Mouse (Mus musculus) spleen, adult 12 weeks (tissue): Measurements from ENCODE around the gene Atp6v1b1.

Source experiments
- DNase-seq: peaks from one replicate; pipeline ENCODE4 v3.0.0; 2022; ENCODE audit warnings: low spot score

Atp6v1b1 gene

DNA sequence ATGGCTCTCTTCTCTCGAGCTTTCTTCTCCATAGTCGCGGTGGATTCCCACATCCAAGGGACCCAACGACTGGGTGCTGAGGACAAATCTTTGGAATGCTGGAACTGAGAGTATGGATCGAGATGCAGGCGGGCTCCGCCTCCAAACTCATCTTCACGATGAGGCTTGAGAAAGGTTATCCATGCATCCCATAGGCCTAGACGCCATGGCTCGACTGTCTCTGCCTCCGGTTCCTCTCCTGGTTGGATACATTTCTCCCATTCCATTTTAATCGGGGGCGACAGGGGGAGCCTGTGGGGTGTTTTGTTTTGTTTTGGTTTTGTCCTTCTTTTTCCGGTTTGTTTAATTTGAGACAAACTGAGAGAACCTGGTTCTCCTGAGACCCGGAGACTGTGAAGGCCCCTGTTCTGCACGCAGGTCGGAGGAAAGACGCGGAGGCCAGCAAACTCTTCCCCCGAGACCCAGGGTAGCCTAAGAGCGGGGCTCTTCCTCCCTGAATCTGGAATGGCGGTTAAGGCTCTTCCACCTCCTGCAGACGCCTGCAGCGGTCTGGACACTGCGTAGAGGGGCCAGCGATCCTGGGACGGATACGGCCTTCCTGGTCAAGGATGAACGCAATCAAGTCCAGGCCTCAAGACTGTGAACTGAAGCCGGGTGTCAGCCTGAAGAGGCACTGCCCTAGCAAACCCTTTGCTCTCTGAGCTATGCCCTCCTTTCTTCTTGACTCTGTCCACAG lies 27.2 kb upstream of the Atp6v1b1 start:
- no peak for DNase-seq

DNA sequence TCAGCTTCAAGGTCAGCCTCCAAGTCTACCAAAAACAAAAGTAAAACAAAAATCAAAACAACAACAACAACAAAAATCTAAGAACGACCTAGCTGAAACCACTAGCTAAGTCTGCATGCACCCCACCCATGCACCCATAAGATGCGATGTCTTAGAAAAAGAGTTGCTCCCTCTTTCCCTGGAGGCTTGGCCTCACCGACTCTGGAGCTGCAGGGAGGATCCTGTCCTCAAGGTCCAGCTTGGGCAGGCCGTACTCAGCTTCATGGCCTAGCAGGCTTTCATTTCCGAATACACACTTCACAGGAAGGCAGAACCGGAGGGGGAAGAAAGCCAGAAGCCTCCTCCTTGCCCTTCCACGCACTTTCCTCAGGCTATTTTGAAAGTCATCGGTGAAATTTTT lies 25.8 kb upstream of the Atp6v1b1 start:
- DNase-seq = no peak

- DNase-seq = no peak
These were observed 20.3 kb upstream of the Atp6v1b1 start for GRCm38 (mm10) chr6:83722526-83722925.

DNA sequence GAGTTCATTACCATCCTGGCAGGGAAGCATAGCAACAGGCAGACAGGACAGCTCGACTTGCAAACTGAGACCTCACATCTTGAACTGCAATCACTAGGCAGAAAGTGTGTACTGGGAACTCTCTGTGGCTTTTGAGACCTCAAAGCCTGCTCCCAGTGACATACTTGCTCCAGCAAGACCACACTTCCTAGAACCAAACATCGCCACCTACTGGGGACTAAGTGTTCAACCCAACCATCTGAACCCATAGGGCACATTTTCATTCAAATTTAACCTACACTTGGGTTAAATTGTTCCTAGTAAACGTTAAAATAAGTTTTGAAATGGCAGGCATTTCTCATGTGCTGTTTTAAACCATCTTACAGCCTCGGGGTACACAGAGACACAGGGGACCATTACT lies 15.6 kb upstream of the Atp6v1b1 start:
- DNase-seq = no peak

DNA sequence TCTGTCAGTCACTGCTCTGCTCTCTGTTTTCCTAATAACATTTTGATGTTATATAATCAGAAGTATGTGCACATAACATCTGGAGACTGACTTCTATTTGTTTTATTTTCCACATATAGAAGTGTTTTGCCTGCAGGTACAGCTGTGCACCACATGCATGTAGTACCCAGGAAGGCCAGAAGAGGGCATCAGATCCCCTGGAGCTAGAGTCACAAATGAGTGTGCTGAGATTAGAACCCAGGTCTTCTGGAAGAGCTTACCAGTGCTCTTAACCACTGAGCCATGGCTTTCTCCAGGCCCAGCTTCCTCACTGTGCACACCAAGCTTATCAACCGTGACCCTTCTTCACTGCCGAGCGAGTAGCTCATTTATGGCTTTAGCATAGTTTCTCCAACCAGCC lies 14.3 kb upstream of the Atp6v1b1 start:
- peak; percentile 16 for DNase-seq

GRCm38 (mm10) chr6:83729350-83729970 lies 13.3 kb upstream of the Atp6v1b1 start:
- DNase-seq = no peak

DNA sequence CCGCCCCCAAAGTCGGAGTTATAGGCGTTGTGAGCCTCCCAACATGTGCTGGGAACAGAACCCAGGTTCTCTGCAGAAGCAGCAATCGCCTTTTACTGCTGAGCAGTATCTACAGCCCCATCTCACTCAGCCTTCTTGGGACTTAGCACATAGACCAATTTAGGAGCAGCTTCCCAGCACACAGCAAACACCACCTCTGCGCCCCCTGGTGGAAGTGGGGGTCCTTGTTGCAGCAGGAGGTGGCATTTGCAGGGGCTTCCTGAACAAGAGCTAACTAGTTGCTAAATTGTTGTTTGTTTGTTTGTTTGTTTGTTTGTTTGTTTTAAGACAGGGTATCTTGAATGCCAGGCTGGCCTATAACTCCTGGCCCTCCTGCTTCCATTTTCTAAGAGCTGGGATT lies 11.7 kb upstream of the Atp6v1b1 start:
- DNase-seq = peak; percentile 33

DNA sequence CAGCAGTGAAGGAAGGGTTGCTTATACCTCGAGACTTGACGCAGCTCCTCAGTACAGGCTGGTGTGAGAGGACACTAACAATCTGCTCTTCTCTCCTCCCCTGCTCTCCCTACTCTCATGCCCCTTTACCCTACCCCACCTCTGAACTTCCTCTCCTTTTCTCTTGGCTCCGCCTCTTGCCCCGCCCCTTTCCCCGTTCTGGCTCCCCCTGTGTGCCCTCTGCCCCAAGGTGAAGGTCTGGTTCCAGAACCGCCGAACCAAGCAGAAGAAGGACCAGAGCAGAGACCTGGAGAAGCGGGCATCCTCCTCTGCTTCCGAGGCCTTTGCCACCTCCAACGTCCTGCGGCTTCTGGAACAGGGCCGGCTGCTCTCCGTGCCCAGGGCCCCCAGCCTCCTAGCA lies 5.5 kb upstream of the Atp6v1b1 start:
- DNase-seq = no peak

DNA sequence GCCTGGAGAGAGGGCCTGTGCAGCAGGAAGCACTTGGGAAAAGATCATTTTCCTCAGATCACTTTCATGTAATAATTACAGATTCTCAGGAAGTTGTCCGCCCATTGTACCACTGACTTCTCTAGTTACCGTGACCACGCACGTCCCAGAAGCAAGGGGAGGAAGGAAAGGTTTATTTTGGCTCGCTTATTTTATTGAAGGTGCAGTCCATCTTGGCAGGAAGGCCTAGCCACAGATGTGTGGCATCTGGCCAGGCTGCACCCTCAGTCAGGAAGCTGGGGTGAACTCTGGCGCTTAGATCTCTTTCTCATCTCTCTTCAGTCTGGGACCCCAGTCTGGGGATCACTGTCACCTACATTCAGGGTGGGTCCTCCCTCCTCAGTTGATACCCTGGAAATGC lies 4.2 kb upstream of the Atp6v1b1 start:
- no peak for DNase-seq

DNA sequence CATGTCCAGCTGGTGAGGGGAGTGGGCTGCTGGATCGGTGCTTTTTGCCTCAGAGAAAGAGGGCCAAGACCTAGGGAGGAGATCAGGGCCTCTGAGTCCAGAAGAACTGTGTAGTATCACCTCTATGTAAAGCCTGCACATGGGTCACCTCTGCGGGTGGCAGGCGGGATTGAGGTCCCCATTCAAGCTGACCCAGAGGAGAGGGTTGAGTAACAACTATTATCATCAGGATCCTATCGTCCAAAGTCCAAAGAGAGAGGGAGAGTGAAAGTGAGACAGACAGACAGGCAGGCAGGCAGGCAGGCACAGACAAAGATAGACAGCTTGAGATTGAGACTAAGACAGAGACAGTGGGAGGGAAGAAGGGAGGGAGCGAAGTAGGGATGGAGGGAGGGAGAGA lies 422 bp downstream of the Atp6v1b1 start:
- DNase-seq = no peak

GRCm38 (mm10) chr6:83744126-83744525 lies 1.3 kb downstream of the Atp6v1b1 start:
- DNase-seq = no peak

DNA sequence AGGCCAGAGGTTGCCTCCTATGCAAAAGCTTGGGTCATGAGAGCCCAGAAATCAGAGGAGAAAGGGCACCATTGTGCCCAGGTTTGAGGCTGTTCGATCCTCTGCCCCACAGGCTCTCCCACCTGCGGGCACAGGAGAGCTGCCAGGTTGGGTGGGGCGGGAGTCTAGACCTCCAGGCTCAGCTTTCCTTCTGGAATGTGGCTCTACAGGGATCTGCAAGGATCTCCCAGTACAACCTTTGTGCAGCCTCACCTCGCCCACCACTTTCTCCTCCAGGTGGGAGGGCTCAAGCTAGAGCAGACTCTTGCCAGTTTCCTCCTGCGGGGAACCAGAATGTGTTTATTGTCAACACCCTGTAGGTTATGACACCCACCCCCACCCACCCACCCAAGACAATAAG lies 1.8 kb downstream of the Atp6v1b1 start:
- no peak for DNase-seq

- no peak for DNase-seq
These were observed 2.7 kb downstream of the Atp6v1b1 start for GRCm38 (mm10) chr6:83745466-83745865.

GRCm38 (mm10) chr6:83749286-83749685 lies 6.5 kb downstream of the Atp6v1b1 start:
- DNase-seq = no peak

DNA sequence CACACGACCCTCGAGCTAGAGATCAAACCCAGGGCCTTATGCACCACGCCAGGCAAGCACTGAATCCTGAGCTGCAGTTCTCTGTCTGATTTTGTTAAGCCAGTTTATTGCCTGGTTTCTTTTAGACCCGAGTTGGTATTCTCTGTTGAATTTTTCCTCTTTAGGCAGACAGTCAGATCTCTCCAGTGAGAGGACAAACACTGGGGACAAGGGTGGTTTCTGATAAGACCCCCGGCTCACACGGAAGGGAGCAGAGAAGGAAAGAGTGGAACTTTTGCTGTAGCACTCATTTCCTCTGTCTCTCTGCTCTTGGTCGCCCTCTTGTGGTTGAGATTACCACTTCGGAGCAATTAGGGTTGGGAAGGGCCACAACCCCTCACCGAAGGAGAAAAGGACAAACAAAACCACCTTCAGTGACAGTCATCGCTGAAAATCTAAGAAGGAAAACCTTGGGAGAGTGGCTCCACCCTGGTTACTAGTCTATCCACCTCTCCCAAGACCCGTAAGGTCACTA lies 7.4 kb downstream of the Atp6v1b1 start:
- DNase-seq = peak; percentile 27

GRCm38 (mm10) chr6:83756051-83756450 lies 13.3 kb downstream of the Atp6v1b1 start:
- DNase-seq = no peak

- DNase-seq = no peak
These were observed 19.6 kb downstream of the Atp6v1b1 start, which contains the start of gene Ankrd53 for GRCm38 (mm10) chr6:83762344-83762743. TSS of gene Ankrd53 (plus strand) at chr6:83762644.

DNA sequence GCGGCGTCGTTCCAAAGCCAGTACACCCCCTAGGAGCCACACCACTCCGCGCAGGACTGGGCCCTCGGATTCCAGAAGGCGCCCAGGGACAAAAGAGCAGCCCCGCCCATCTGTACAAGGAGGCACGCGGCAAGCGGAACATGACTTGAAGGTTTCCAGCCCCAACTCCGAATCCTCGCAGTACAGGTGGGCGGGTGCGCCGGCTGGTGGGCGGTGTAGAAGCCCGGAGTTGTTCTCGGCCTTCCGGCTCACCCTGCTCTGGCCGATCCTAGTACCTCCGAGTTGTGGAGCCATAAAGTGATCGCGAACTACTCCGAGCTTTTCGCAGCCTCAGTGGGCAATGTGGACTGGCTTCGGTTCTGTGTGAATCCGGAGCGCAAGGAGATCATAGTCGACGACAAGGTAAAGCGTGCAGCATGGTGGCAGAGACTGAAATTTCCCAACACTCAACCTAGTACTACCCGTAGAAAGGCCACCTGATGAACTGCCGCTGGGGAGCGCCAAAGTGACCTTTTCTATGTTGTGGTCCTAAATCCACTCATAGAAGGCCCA lies 20.2 kb downstream of the Atp6v1b1 start:
- DNase-seq = no peak

- DNase-seq = no peak
These were observed 24.2 kb downstream of the Atp6v1b1 start for GRCm38 (mm10) chr6:83766982-83767381.

DNA sequence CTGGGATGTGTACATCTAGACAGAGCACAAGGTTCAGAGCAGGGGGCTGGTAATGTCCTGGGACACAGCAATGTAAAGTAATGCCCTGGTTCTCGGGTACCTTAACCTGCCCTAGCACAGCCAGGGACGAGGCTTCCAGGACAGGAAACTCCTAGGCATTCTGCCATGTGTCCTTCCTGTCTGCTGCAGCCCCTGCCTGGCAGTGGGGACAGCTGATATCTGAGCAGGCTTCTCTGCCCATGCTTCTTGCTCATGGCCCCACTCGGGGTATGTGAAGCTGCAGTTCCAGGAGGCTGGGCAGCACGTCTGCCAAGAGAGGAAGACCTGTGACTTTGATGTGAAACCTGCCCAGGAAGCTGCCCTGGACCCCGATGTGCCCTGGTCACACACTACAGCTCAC lies 25.7 kb downstream of the Atp6v1b1 start:
- DNase-seq = no peak

GRCm38 (mm10) chr6:83774126-83774525 lies 31.3 kb downstream of the Atp6v1b1 start:
- no peak for DNase-seq

GRCm38 (mm10) chr6:83774781-83775563 lies 32.2 kb downstream of the Atp6v1b1 start:
- no peak for DNase-seq
